Mouse (Mus musculus) left cerebral cortex, adult 18-20 months (tissue): ENCODE measurements around the gene Cyp2d9. TPM values are rescaled to one million over a fixed set of nuclear protein-coding genes. Genes with fewer than 3 reads are reported as not detected.
"Not testable (repeated sequence)": the region's sequence is repeated elsewhere in the genome, so short reads cannot be mapped to it uniquely, and the experiment has no call there.

Experiments used
- DNase-seq, 2 experiments: peaks; one replicate each; pipeline ENCODE4 v3.0.0; 2021 to 2022; ENCODE audit warnings: low spot score in 2 of 2, mixed read lengths in 1 of 2
- long read RNA-seq, 2 experiments: library from polyadenylated mRNA; stranded (forward); transcript quantifications; one replicate each; pipeline ENCODE4 v2.0.0; 2021
- total RNA-seq, 2 experiments: library from RNA; stranded (reverse); gene quantifications; 2 replicates each; pipeline ENCODE4 v1.2.3; 2021

Gene Cyp2d9
- not detected for total RNA-seq
- long read RNA-seq, experiment 1, result 0 reads
- long read RNA-seq, experiment 2, result 0 reads

- DNase-seq, result no peak
These were observed at the start of gene Cyp2d9 for GRCm38 (mm10) chr15:82433137-82433536. Gene Cyp2d9, plus strand, starts transcription at chr15:82433437.

DNA sequence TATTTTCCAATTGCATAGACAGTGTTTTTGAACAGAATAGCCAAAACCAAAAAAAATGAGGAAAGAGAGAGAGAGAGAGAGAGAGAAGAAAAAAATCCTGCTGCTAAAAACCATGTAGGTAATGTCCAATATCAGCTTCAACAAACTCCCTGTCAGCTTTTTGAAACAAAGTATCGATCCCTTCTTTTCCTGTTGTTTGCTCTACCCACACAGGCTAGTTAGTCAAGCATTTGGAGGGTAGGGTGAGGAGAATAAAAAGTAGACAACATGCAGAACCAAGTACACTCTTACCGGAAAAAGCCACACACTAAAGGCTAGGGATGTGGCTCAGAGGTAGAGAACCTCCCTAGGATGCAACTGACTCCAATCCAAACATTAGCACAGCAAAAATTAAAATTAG, 47.5 kb upstream of the Cyp2d9 start:
- no peak for DNase-seq

DNA sequence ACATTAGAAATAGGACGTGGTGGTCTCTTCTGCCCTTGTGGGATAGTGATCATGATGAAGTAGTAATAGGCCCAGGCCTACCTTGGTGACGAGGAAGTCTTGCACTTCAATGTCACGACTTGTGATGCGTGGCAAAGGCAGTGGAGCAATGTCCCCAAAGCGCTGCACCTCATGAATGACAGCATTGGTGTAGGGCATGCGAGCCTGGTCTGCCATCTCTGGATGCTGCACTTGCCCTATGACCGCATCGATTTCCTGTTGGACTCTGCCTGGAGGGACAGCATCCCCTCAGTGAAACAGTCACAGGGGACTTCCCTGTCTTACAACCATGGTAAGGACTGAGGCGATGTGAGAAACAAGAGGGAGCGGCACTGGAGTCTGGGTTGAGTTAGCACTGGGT, 43.3 kb upstream of the Cyp2d9 start:
- not testable (repeated sequence) for DNase-seq

- not testable (repeated sequence) for DNase-seq
These were observed 39.3 kb upstream of the Cyp2d9 start, which contains the start of gene Cyp2d11 for GRCm38 (mm10) chr15:82393922-82394321. Gene Cyp2d11, minus strand, starts transcription at chr15:82394022.

DNA sequence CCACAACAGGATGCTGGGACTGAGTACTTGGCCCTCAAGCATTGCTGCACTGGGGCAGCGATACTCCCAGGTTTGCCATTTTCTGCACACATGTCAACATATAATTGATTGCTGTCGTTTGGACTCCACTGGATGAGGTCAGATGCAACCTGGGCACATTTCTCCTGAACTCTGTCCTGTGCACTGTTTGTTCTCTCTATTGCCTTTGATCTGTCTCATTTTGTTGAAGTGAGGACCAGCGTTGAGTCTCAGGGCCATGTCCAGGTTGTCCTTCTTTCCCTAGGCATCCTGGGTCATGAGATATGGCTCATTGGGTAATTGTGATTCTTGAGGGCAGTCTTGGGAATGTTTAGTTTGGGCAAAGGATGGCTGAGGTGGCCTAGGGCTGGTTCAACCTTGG, 37.3 kb upstream of the Cyp2d9 start:
- DNase-seq, result not testable (repeated sequence)

GRCm38 (mm10) chr15:82401516-82401915, 31.7 kb upstream of the Cyp2d9 start:
- no peak for DNase-seq

DNA sequence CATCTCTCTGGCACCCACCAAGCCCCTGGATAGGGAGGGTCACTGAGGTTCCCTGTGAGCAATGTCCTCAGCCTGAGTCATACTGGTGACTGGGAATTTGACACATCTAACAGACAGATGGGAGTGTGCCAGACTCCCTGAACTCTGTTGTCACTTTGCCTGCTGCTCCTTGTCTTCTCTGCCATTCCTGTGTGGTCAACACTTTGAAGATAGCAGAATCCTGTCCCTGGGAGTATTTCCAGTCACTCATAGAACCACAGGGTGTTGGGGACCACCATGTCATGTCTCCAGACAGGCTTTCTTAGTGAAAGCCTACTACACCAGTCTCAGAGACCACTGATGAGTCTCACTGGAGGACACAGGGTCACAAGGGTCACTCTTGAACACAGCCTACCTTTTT, 31.1 kb upstream of the Cyp2d9 start:
- no peak for DNase-seq

DNA sequence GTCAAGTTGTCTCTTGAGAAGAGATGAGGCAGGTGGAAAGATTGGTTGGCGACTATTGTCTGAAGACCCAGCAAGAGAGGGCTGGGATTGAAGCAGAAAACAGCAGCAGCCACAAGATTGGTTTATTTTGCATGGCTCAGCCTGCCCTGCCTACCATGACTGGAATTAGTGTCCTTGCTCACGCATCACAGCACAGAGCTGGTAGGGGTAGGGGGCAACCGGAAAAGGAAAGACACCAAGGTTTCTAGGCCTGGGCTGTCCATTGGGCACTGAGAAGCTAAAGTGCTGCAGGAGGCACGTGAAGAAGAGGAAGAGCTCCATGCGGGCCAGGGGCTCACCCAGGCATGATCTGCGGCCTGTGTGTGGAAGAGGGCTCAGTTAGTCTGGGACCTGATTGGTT, 30.5 kb upstream of the Cyp2d9 start:
- DNase-seq, result no peak

DNA sequence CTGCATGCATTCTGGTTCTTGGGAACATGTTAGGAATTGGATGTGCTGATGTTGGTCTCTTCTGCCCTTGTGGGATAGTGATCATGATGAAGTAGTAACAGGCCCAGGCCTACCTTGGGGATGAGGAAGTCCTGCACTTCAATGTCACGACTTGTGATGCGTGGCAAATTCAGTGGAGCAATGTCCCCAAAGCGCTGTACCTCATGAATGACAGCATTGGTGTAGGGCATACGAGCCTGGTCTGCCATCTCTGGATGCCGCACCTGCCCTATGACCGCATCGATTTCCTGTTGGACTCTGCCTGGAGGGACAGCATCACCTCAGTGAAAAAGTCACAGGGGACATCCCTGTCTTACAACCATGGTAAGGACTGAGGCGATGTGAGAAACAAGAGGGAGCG, 29.6 kb upstream of the Cyp2d9 start:
- no peak for DNase-seq

- DNase-seq, result no peak
These were observed 29.1 kb upstream of the Cyp2d9 start for GRCm38 (mm10) chr15:82404163-82404562.

DNA sequence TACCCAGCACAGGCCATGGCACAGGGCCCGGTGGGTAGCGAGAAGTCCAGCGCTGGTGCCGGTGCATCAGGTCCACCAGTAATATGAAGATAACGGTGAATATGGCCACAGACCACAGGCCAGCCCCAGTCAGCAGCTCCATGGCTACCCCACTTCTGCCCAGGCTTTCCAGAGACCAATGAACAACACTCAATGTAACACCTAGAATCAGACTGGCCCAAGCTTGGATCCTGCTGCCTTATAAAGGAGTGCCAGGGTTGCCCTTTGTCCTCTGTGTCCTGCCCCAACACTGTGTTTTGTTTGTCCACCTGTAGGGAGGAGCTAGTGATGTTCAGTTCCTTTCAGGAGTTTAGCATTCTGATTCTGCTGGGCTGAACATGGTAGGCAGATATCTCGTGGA, 26.3 kb upstream of the Cyp2d9 start, which contains the start of gene Cyp2d10:
Gene Cyp2d10 (minus strand): TSS at position 215 of the 400 bp plus-strand sequence.
- no peak for DNase-seq

DNA sequence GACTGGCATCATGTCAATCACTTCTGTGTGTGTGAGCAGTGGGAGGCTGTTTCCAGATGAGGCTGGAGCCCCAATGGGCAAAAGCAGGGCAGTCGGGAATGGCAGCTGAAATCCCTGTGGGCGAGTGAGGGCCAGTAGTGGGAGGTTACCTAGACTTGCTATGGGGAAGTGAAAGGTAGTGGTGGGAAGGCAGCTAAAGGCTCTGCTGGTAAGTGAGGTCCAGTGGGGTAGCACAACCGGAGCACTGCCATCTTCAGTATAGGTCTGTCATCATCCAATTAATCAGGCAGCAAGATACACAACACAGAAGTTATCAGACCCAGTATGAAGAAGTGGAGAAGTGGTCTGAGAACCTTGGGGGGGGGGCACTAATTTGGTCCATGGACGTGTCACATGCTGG, 25.7 kb upstream of the Cyp2d9 start:
- DNase-seq, result no peak

- peak; percentile 76 to 88 for DNase-seq
These were observed 16.1 kb upstream of the Cyp2d9 start for GRCm38 (mm10) chr15:82416797-82417789.

DNA sequence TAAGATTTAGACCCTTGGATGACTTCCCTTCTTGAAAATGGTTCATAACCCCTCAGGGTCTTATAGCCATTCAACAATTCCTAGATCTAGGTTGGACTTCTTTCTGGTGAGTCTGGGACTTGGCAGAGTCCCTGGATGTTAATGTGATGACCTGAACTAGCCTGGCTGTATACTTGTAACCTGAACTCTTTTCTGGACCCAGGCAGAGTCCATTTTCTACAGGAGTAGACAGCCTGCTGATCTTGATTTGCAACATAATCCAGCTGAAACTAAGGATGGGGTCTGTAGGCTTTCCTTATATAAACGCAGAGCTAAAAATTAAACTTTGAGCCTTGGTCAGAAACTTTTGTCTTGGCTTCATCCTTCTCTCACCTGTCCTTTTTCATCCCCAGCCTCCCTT, 14.6 kb upstream of the Cyp2d9 start:
- no peak for DNase-seq

- DNase-seq, result no peak
These were observed 10.3 kb upstream of the Cyp2d9 start for GRCm38 (mm10) chr15:82422935-82423334.

- DNase-seq, result no peak
These were observed 9.8 kb upstream of the Cyp2d9 start for GRCm38 (mm10) chr15:82423471-82423870.

DNA sequence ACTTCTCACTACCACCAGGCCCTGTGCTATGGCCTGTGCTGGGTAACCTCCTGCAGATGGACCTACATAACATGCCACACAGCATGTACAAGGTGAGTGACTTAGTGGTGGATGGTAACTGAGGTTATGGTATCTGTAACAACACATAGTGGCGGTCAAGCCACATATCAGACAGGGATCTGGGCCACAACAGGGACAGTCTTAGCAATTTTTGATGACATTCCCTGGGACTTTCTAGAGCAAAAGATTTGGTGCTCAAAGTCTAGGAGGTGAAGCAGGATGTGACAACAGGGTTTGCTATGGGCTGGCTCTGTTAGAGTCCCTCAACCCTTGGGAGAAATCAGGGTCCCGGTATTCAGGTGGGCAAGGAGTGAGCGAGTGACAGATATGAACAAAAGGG, 384 bp downstream of the Cyp2d9 start:
- no peak for DNase-seq

GRCm38 (mm10) chr15:82434541-82434940, 1.3 kb downstream of the Cyp2d9 start:
- no peak for DNase-seq

GRCm38 (mm10) chr15:82435011-82435410, 1.8 kb downstream of the Cyp2d9 start:
- no peak for DNase-seq

- no peak for DNase-seq
These were observed 2.4 kb downstream of the Cyp2d9 start for GRCm38 (mm10) chr15:82435606-82436005.

GRCm38 (mm10) chr15:82437975-82438617, 4.9 kb downstream of the Cyp2d9 start:
- DNase-seq, result no peak

DNA sequence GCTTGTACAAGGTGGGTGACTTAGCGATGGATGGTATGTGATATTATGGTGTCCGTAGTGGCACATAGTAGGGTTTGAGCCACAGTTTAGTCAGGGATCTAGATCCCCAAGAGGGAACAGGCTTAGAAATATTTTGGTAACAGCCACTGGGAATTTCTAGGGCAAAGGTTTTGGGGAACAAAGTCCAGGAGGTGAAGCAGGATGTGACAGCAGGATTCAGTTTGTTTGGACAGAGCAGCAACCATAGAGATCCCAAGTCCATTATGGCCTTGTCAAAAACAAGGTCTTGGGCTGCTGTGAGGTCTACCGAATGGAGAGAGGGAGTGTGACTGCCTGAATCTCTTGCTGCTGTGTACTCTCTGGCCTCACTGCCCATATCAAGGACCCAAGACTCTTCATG, 10.4 kb downstream of the Cyp2d9 start:
- no peak for DNase-seq
